Mouse (Mus musculus): ENCODE results near the gene Amd1.
A peak's percentile ranks its signal among the peaks of the same experiment; 100 is the strongest.

The Amd1 gene

DNA sequence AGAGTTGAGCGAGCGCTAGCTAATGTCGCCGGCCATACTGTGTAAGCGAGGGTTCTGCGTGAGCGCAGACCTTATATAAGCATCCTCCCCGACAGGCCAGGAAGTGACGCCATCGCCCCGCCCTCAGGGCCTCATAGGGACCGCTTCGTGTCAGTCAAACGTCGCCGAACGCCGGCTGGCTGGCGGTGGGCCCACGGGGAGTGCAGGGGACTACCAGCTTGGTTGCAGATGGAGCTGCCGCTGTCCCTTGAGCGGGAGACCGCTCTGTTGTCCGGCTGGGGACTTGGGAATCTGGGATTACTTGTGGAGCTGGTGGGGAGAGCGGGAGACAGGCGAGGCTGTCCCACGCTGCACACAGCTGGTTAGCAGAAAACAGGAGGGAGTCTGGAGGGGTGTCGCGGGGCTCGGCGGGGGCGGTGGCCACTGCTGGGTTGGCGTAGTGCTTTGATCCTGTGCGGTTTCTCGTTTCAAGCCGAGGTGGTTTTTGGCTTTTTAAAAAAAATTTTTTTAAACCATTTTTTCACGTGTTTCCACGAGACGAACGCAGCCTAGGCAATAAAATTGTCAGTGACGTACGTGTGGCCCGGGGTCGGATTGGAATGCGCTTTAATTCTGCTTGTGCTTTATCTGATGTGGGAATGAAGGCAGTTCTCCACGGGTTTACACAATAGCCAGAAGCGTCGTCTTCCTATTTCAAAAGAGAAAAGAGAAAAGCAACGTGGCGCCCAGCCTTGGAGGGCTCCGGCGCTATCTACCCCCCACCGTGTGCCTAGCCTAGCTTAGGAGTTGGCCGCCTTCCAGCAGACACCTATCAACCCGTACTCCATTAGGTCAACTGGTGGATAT is at the start of gene Amd1:
TSS of gene Amd1 (minus strand) at position 47 of the 846 bp plus-strand sequence.
- DNase-seq (ENCODE audit: extremely low read depth, insufficient read length, low spot score), result peak; percentile 98

DNA sequence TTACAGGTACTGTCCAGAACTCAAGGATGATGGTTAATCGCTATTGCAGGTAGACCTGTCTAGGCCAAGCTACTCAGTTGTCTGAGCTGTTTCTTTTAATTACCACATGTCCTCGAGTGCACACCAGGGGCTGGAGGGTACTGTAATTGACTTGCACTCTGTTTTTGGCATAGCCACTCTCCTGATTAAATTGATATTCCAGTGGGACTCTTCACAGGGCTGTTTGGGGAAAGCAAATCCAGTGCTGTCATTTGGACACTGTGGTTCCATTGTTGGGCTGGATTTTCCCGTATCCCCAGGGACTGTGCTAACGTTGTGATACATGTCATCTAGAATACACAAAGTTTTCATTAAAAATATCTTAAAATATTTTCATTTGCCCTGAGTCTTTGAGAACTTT is 49.2 kb upstream of the Amd1 start:
- DNase-seq (ENCODE audit: extremely low read depth, insufficient read length, low spot score), result no peak

DNA sequence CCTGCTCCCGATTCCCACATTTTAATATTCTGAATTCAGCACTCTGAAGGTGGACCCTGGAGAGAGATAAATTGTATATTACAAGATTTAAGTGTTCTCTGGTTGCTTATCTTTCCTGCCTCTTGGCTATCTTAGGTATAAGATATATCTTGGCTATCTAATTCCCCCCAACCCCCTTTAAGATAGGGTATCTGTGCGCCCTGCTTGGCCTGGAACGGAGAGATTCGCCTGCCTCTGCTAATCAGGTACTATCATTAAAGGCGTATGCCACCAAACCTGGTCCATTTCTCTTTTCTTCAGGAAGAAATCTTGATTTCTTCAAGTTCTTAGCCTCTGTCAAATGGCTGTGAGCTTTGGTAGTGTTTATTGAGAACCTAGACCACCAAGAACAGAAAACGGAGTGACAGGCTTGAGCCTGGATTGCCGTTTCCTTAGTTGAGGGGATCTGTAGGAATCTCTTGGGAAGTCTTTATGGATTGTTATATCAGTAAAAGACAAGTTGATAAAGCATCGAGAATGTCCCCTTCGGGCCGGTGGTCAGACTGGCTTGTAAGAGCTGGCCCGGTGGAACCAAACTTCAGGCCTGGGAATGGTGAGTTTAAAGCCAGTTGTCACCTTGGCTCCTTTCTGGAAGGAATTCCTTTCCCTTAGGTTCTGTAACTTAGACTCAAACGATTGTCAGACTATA is 48.4 kb upstream of the Amd1 start:
- DNase-seq (ENCODE audit: extremely low read depth, insufficient read length, low spot score), result no peak

DNA sequence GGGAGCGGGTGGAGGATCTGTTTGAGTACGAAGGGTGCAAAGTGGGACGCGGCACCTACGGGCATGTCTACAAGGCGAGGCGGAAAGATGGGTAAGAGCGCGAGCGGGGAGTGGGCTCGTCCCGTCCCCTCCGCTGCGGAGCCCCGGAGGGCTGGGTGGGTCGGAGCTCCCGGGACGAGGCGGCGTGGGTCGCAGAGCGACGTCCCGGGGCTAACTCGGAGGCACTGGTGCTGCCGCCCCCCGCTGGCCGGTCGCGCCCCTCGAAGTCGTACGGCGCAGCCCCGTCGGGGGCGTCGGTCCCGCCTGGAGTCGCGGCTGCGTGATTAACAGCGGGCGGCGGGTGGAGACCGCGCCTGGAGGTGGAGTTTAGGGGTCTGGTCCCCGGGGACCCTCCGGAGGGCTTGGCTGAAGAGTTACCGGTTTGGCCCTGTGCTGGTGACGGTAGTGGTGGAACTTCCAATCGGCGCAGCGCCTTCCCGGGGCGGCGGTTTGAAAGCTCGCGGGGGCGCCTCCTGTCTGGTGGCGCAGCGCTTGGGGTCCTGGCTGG is 47.7 kb upstream of the Amd1 start:
- no peak for DNase-seq (ENCODE audit: extremely low read depth, insufficient read length, low spot score)

DNA sequence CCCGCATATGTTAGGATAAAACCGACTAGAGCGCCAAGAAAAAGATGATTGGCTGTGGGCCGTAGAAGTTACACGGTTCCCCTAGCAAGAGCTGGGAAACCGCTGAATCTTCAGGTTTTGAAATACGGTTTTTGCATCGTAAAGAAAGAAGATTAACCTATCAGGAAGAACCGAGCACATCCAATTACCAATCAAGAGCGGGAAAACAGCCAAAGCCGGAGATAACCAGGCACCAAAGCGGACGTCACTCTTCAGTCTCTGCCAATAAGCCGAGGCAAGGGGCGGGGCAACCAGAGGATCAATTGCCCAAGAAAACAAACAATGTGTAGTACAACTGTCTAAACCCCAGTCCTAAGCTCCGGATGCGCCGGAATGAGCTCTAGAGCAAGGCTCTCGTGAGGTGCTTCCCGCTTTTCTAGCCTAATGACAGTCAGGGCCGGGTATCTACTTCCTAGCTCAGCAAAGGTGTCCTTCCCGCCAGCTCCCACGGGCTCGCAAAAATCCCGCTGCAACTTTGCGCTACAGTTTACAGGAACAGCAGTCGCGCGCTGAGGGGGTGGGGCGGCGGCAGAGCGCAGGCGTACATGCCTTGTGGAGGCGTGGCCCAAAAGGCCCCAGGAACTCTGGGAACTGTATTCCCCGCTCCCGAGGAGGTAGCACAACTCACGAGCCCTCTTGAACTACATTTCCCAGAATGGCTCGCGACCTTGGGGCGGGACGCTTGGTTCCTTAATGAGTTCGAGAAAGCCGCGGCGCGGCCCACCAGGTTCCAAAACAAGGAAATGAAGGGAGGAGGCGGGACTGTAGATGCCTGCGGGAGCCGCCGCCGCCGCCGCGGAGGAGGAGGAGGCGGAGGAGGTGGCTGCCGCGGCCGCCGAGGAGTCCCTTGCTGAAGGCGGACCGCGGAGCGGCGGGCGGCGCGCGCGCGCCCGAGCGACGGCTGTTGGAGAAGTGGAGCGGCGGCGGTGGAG is 46.9 kb upstream of the Amd1 start:
- peak; percentile 99 for DNase-seq (ENCODE audit: extremely low read depth, insufficient read length, low spot score)

DNA sequence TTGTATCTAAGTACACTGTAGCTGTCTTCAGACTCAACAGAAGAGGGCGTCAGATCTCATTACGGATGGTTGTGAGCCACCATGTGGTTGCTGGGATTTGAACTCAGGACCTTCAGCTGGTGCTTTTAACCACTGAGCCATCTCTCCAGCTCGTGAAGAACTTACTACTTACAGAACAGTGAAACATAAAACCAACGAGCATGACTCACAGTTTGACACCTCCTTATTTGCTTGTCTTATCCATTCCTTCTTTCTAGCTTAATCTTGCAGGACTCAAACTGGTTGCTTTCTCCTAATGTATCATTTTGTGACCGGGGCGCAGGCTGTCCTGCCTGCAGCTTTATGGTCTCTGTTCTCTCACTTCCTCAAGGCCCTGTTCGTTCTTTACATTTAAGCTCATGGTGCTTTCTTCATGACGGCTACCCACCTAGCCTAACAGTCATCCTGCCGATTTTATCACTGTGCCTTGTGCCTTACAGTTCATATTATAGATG is 45.5 kb upstream of the Amd1 start:
- peak; percentile 67 for DNase-seq (ENCODE audit: extremely low read depth, insufficient read length, low spot score)

DNA sequence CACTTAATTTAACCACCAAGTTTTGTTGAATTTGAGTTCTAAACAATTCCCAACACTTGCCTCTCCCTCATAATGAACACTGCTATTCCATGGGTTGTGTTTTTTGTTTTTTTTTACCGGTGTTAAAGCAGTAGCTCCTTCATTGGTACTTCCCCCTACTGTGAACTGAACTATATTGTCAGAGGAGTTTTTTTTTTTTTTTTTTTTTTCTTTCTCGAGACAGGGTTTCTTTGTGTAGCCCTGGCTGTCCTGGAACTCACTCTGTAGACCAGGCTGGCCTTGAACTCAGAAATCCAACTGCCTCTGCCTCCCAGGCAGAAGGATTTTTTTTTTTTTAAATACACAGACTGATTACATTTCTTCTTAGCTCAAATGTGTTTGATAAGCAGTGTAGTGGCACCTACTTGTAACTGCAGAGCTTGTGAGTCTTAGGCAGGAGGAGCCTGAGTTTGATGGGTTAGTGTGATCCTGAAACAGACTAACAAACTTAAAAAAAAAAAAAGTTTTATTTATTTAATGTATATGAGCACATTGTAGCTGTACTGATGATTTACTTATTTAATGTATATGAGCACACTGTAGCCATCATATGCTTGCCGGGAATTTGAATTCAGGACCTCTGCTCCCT is 44.9 kb upstream of the Amd1 start:
- DNase-seq (ENCODE audit: extremely low read depth, insufficient read length, low spot score), result no peak

DNA sequence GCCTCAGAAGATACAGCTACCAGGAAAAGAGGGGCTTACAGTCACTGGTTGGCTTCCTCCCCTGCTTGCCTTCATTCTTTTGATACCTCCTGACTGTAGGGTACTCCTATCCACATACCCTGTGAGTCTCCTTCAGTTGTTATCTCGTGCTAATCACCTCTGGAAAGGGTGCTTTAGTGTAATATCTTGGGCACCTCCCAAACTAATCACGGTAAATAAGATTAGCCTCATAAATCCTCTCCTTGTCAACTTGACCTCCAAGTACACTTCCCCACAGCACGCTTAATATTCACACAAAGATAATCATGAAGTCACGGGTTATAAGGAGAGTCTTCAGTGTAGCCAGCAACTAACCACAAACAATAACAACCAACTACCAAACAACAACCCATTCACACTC is 40.0 kb upstream of the Amd1 start:
- no peak for DNase-seq (ENCODE audit: extremely low read depth, insufficient read length, low spot score)

DNA sequence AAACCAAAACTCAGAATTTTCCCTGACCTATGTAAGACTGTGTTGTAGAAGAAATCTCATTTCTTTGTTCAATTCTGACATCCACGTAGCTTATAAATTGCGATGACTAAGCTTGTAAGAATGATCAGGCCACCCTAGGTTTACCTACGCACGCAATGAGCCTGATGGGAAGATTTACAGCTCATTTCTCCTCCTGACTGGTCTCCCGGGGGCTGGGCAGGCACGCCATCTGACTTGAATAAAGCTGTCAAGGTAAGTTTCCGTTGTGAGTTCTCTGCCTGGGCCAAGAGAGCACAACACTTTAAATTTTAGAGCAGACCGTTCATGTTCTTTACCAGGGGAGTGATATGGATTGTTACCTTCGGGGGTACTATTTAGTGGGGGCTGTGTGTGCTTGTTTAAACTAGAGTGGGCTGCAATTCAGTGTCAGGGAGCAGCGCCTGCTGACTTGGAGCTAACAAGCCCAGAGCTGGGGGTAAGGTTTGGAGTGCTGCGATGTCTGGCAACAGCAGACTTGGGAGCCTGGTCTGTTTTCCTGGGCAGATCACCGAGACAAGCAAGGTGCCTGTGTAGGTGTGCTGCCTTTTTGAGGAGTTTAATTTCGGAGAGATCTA is 37.5 kb upstream of the Amd1 start, which contains the start of gene Cdk19:
TSS of gene Cdk19 (plus strand) at position 214 of the 614 bp plus-strand sequence.
- DNase-seq (ENCODE audit: extremely low read depth, insufficient read length, low spot score), result peak; percentile 49

DNA sequence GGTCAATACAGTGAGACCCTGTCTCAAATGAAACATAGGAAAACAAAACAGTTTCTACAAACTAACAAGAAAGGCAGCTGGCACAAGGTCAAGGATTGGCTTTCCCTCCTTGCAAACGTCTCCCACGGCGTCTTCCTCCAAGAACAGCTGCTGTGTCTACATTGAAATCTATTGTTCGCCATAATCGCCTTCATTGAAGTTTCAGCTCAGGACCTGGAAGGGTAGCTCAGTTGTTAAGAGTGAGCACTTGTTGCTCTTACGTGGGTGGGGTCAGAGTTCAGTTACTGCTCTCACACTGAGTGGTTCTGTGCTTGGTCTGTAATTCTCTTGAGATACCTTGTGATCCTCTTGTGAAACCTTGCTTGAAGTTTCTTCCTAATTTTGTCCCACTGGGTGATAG is 30.9 kb upstream of the Amd1 start:
- no peak for DNase-seq (ENCODE audit: extremely low read depth, insufficient read length, low spot score)

DNA sequence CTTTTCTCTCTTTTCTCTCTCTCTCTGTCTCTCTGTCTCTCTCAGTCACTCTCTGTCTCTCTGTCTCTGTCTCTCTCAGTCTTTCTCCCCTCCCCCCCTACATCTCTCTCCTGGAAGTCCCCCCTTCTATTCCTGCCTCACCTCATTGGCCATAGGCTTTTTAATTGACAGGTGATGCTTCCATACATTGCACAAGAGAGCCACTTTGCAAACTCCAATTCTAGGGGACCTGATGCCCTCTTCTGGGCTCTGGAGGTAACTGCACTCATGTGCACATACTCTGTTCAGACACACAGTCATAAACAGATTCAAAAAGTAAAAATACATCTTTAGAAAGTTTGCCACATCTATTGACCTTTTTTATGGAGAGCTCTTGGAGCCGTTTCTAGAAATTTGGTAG is 28.3 kb upstream of the Amd1 start:
- DNase-seq (ENCODE audit: extremely low read depth, insufficient read length, low spot score), result no peak

DNA sequence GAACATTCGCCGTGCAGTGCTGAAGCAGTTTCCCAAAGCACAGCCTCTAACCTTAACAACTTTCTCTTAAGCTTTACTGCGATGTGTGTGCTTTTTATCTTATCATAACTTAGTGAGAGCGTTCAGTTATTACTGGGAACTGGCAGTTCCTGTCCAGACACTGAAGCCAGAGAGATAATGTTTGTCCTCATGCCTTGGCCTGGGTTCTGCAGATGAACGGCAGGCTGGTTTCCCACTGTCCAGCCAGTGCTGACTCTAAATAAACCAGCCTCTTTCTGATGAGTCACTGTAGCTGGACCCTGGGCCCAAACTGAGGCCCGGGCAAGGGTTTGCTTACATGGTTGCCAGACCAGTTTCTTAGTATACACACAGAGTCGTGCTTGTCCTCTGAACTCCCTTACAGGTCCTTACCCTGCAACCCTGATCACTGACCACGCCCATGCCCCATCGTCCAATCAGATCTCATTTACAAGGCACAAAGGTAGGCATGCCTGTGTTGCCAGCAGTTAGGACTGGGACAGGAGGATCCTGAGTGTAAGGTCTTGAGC is 26.1 kb upstream of the Amd1 start:
- DNase-seq (ENCODE audit: extremely low read depth, insufficient read length, low spot score), result peak; percentile 39

DNA sequence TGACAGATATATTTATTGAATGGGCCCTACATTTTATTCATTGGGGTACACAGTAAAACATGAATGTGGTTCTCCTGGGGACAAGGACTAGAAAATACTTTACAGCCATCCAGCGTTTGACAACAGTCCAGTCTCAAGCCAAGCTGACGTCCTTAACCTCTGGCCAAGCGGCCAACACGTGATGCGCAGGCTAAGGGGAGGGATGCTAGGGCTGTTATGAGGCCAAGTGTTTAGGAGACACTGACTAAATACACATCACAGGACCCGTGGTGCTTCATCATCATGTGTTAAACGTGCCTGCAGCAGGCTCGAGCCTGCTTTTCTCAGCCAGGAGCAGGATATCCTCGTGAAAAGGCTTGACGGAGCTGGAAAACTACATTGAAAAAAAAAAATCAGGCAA is 18.3 kb upstream of the Amd1 start:
- DNase-seq (ENCODE audit: extremely low read depth, insufficient read length, low spot score), result no peak

DNA sequence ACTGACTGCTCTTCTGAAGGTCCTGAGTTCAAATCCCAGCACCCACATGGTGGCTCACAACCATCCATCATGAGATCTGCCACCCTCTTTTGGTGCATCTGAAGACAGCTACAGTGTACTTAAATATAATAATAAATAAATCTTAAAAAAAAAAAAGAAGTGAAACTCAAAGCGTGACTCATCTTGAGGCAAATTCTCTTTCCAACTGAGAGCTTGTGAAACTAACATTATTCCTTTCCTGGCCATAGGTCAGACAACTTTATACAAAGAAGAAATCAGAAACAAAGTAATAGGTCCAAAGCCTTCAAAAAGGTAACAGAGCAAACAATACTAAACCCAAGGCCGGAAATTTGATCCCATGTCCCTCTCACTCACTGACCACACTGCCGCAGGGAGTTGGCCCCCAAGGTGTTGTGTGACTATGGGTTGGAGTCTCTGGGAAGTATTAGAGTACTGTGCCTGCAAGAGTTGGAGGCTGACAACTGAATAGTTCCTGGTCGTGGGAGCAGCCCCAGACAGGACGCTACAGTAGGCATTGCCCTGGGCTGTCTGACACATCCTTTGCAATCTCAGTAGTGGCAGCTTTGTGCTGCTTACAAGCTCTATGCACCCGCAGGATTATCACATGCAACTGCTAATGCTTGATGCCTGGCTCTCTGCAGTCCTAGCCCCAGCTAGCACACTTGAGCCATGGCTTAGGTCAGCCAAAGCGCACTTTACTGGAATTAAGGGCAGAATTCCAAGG is 15.0 kb upstream of the Amd1 start:
- DNase-seq (ENCODE audit: extremely low read depth, insufficient read length, low spot score), result no peak

DNA sequence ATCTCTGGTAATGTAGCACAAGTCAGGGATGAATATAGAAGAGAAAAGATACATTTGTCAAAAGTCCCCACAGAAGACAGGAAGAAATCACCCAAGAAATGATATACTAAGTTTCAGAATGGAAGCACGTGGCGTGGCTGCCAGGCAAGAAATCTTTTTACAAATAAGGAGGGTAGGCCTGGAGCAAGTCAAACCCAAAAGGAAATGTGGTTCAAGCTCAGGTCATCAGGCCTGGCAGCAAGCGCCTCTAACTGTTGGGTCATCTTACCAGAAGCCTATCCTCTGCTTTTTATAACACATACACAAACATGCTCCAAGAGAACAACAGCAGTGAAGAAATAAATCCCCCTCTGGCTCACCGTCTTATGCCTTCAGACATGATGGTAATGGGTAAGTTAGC is 10.8 kb upstream of the Amd1 start:
- DNase-seq (ENCODE audit: extremely low read depth, insufficient read length, low spot score), result no peak

DNA sequence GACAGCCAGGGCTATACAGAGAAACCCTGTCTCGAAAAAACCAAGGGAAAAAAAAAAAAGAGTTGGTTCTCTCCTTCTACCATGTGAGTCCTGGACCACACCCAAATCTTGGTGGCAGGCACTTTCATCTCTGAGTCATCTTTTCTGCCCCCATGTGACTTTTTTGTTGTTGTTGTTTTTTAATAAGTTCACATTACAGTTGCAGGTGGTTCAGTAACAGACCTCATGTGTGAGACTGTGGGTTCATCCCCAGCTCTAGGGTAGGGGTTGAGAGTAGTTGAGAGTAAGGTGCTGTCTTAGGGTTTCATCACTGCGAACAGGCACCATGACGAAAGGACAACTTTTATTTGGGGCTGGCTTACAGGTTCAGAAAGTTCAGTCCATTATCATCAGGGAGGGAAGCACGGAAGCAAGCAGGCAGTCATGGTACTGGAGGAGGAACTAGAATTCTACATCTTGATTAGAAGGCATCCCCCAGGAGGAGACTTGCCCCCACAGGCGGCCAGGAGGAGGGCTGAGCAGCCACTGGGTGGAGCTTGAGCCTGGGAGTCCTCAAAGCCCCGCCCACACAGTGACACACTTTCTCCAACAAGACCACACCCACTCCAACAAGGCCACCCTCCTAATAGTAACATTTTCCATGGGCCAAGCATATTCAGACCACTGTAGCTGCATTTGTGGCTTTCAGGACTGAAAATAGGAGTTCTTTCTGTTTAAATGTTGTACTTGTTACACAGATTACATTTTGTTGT is 8.1 kb upstream of the Amd1 start:
- peak; percentile 77 for DNase-seq (ENCODE audit: extremely low read depth, insufficient read length, low spot score)

DNA sequence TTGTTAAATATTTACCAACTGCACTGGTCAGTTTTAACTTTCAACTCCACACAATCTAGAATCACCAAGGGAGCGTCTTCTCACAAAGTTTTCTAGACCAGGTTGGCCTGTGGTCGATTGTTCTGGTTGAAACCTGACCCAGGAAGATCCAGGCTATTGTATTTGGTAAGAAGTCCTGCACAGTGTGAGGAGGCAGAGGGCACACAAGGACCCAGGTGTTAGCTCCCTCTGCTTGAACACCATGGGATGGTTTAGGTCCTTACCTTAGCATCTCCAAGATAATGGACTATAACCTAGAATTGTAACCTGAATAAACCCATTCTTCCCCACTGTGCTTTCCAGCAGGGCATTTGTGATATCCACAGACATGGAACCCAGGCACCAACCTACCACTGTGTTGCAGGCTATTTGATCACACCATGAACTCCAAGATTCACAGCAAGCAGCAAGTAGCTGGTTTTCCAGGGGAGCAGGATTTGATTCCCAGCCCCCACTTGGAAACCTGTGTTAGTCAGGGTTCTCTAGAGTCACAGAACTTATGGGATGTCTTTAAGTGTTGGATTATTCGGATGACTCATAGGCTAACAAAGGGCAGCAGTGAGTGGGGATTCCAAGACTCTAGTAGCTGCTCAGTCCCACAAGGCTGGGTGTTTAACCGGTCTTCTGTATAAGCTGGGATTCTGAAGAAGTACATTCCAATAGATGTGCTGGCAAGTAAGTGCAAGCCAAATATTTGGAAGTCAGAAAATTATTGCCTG is 6.0 kb upstream of the Amd1 start:
- no peak for DNase-seq (ENCODE audit: extremely low read depth, insufficient read length, low spot score)

All from 3134 (cell line).